Mouse (Mus musculus) CH12.LX (cell line): ENCODE measurements around the gene Cpz. TPM values are rescaled to one million over a fixed set of nuclear protein-coding genes. Genes with fewer than 3 reads are reported as not detected.

Experiments
- DNase-seq: peaks from one replicate; pipeline ENCODE4 v3.0.0-alpha.2; 2013; ENCODE audit errors: extremely low read depth
- H3K27ac ChIP-seq: 2 replicates; pipeline ENCODE4 v1.5.1; 2012; ENCODE audit warnings: low read depth, mild to moderate bottlenecking, control low read depth, moderate library complexity; ENCODE audit not compliant: insufficient read depth
- H3K27me3 ChIP-seq: replicated peaks from 2 replicates; pipeline ENCODE3; 2012; ENCODE audit warnings: inconsistent platforms
- H3K36me3 ChIP-seq, 2 experiments: replicated peaks in 1 of 2; 2 replicates each; pipeline versions ENCODE3 to v1.6.1; 2012; ENCODE audit warnings: inconsistent platforms in 1 of 2, low read length in 1 of 2, mild to moderate bottlenecking in 1 of 2, mixed read lengths in 1 of 2, moderate library complexity in 1 of 2; ENCODE audit not compliant: control insufficient read depth in 1 of 2, insufficient read depth in 1 of 2
- H3K4me1 ChIP-seq, 2 experiments: 2 replicates each; pipeline ENCODE4 v1.6.1; 2012; ENCODE audit warnings: inconsistent platforms in 1 of 2, moderate library complexity in 1 of 2; ENCODE audit not compliant: insufficient read depth in 2 of 2, control insufficient read depth in 1 of 2
- H3K4me2 ChIP-seq: 2 replicates; pipeline ENCODE4 v1.6.1; 2012; ENCODE audit warnings: low read depth, mild to moderate bottlenecking, control low read depth; ENCODE audit not compliant: poor library complexity, insufficient read depth, severe bottlenecking
- H3K4me3 ChIP-seq, 3 experiments: fragments of 150-350 bp in 1 of 3; sonication (generic) in 1 of 3; replicated peaks in 1 of 3; 2 replicates each; pipeline versions ENCODE3 to v1.5.1; 2011 to 2012; ENCODE audit warnings: low read depth in 2 of 3, low read length in 2 of 3, mild to moderate bottlenecking in 2 of 3, moderate library complexity in 2 of 3, control low read depth in 1 of 3, improper control_type of control experiment in 1 of 3, inconsistent platforms in 1 of 3, mixed read lengths in 1 of 3; ENCODE audit not compliant: poor library complexity in 1 of 3
- H3K79me2 ChIP-seq: replicated peaks from 2 replicates; pipeline ENCODE4 v1.6.1; 2012; ENCODE audit warnings: mild to moderate bottlenecking, moderate library complexity; ENCODE audit not compliant: control insufficient read depth, poor library complexity, insufficient read depth, severe bottlenecking; ENCODE audit errors: extremely low read depth
- H3K9ac ChIP-seq: 2 replicates; pipeline ENCODE4 v1.6.1; 2012; ENCODE audit warnings: low read depth, mild to moderate bottlenecking, control low read depth, moderate library complexity; ENCODE audit not compliant: insufficient read depth
- H3K9me3 ChIP-seq: replicated peaks from 2 replicates; pipeline ENCODE3; 2012; ENCODE audit warnings: low read length, inconsistent platforms, mixed read lengths
- BHLHE40 ChIP-seq: IDR thresholded peaks from 2 replicates; pipeline ENCODE4 v1.6.1; 2011; ENCODE audit warnings: mild to moderate bottlenecking, low read depth, low read length, improper control_type of control experiment
- CHD1 ChIP-seq: IDR thresholded peaks from 2 replicates; pipeline ENCODE4 v1.6.1; 2012; ENCODE audit warnings: low read depth, low read length, improper control_type of control experiment, inconsistent platforms
- CHD2 ChIP-seq: IDR thresholded peaks from 2 replicates; pipeline ENCODE4 v1.6.1; 2011; ENCODE audit warnings: low read length, improper control_type of control experiment
- CTCF ChIP-seq, 2 experiments: IDR thresholded peaks in 1 of 2; conservative IDR thresholded peaks in 1 of 2; 2 replicates each; pipeline ENCODE4 v1.5.1; 2011 to 2012; ENCODE audit warnings: low read depth in 2 of 2, low read length in 2 of 2, improper control_type of control experiment in 1 of 2, inconsistent platforms in 1 of 2, mild to moderate bottlenecking in 1 of 2, moderate library complexity in 1 of 2
- ELF1 ChIP-seq: IDR thresholded peaks from 2 replicates; pipeline ENCODE4 v1.6.1; 2014; ENCODE audit warnings: low read depth, mild to moderate bottlenecking, inconsistent platforms, low read length, improper control_type of control experiment
- ETS1 ChIP-seq: conservative IDR thresholded peaks from 2 replicates; pipeline ENCODE4 v1.6.1; 2012; ENCODE audit warnings: low read depth, mild to moderate bottlenecking, inconsistent platforms, low read length, improper control_type of control experiment, moderate library complexity
- GABPA ChIP-seq: IDR thresholded peaks from 2 replicates; pipeline ENCODE4 v1.6.1; 2012; ENCODE audit warnings: low read depth, low read length, improper control_type of control experiment, inconsistent platforms; ENCODE audit not compliant: insufficient replicate concordance
- IRF4 ChIP-seq: IDR thresholded peaks from 2 replicates; pipeline ENCODE4 v1.6.1; 2014; ENCODE audit warnings: low read depth, mild to moderate bottlenecking, inconsistent platforms, low read length, improper control_type of control experiment
- JUN ChIP-seq: IDR thresholded peaks from 2 replicates; pipeline ENCODE4 v1.6.1; 2011; ENCODE audit warnings: low read depth, mild to moderate bottlenecking, low read length, improper control_type of control experiment, moderate library complexity; ENCODE audit not compliant: insufficient read depth
- JUND ChIP-seq: conservative IDR thresholded peaks from 2 replicates; pipeline ENCODE4 v1.6.1; 2011; ENCODE audit warnings: low read depth, low read length, improper control_type of control experiment
- KAT2A ChIP-seq: IDR thresholded peaks from 2 replicates; pipeline ENCODE4 v1.6.1; 2012; ENCODE audit warnings: low read length, improper control_type of control experiment, inconsistent platforms; ENCODE audit not compliant: insufficient replicate concordance
- MEF2A ChIP-seq: IDR thresholded peaks from 2 replicates; pipeline ENCODE4 v1.6.1; 2014; ENCODE audit warnings: low read depth, mild to moderate bottlenecking, inconsistent platforms, low read length, improper control_type of control experiment, borderline replicate concordance
- MYC ChIP-seq: IDR thresholded peaks from 2 replicates; pipeline ENCODE4 v1.6.1; 2011; ENCODE audit warnings: low read depth, mild to moderate bottlenecking, improper control_type of control experiment, low read length
- NELFE ChIP-seq: IDR thresholded peaks from 2 replicates; pipeline ENCODE4 v1.6.1; 2011; ENCODE audit warnings: low read depth, low read length, improper control_type of control experiment
- NRF1 ChIP-seq: IDR thresholded peaks from 2 replicates; pipeline ENCODE4 v1.6.1; 2014; ENCODE audit warnings: low read depth, mild to moderate bottlenecking, inconsistent platforms, low read length, improper control_type of control experiment, moderate library complexity
- PAX5 ChIP-seq: IDR thresholded peaks from 2 replicates; pipeline ENCODE4 v1.6.1; 2012; ENCODE audit warnings: low read length, inconsistent platforms, mixed read lengths
- POLR2A ChIP-seq: IDR thresholded peaks from 2 replicates; pipeline ENCODE4 v1.6.1; 2011; ENCODE audit warnings: low read depth, mild to moderate bottlenecking, improper control_type of control experiment, low read length
- POLR2AphosphoS2 ChIP-seq: IDR thresholded peaks from 2 replicates; pipeline ENCODE4 v1.6.1; 2011; ENCODE audit warnings: low read depth, low read length, improper control_type of control experiment
- RAD21 ChIP-seq: IDR thresholded peaks from 2 replicates; pipeline ENCODE4 v1.6.1; 2011; ENCODE audit warnings: low read depth, mild to moderate bottlenecking, low read length, improper control_type of control experiment, moderate library complexity
- RCOR1 ChIP-seq: conservative IDR thresholded peaks from 2 replicates; pipeline ENCODE4 v1.6.1; 2012; ENCODE audit warnings: low read depth, mild to moderate bottlenecking, inconsistent platforms, low read length, improper control_type of control experiment
- SIN3A ChIP-seq: IDR thresholded peaks from 2 replicates; pipeline ENCODE4 v1.6.1; 2012; ENCODE audit warnings: low read length, improper control_type of control experiment, inconsistent platforms
- SMC3 ChIP-seq: IDR thresholded peaks from 2 replicates; pipeline ENCODE4 v1.6.1; 2011; ENCODE audit warnings: low read depth, low read length, improper control_type of control experiment
- TCF12 ChIP-seq: IDR thresholded peaks from 2 replicates; pipeline ENCODE4 v1.6.1; 2014; ENCODE audit warnings: low read depth, mild to moderate bottlenecking, inconsistent platforms, low read length, improper control_type of control experiment
- UBTF ChIP-seq: IDR thresholded peaks from 2 replicates; pipeline ENCODE4 v1.6.1; 2012; ENCODE audit warnings: low read depth, mild to moderate bottlenecking, inconsistent platforms, low read length, improper control_type of control experiment, moderate library complexity
- USF1 ChIP-seq: IDR thresholded peaks from 2 replicates; pipeline ENCODE4 v1.6.1; 2014; ENCODE audit warnings: low read depth, mild to moderate bottlenecking, inconsistent platforms, low read length, improper control_type of control experiment
- ZC3H11A ChIP-seq: IDR thresholded peaks from 2 replicates; pipeline ENCODE4 v1.6.1; 2012; ENCODE audit warnings: low read depth, mild to moderate bottlenecking, inconsistent platforms, low read length, improper control_type of control experiment
- ZKSCAN1 ChIP-seq: IDR thresholded peaks from 2 replicates; pipeline ENCODE4 v1.6.1; 2012; ENCODE audit warnings: low read depth, inconsistent platforms, low read length, improper control_type of control experiment, borderline replicate concordance
- ZMIZ1 ChIP-seq: IDR thresholded peaks from 2 replicates; pipeline ENCODE4 v1.6.1; 2012; ENCODE audit warnings: low read depth, mild to moderate bottlenecking, inconsistent platforms, low read length, improper control_type of control experiment
- dilution Hi-C: fragments of 300-500 bp; cut with MboI; formaldehyde crosslinking; loops from 2 replicates; pipeline ENCODE4 v1.14.3; 2020; ENCODE audit warnings: low sequenced_read_pairs; ENCODE audit not compliant: extremely low pct_unique_long_range_greater_than_20kb, extremely low pct_ligation_motif_present
- in situ Hi-C: fragments of 300-500 bp; cut with MboI; formaldehyde crosslinking; loops from 3 replicates; pipeline ENCODE4 v1.14.3; 2019; ENCODE audit warnings: low sequenced_read_pairs, low pct_ligation_motif_present, low pct_unique_long_range_greater_than_20kb, mixed read lengths
- polyA plus RNA-seq: library from polyadenylated mRNA; unstranded; fragments of >175 nt; gene quantifications from 2 replicates; pipeline ENCODE4 v1.2.1, GENCODE M21; 2012; ENCODE audit warnings: low read depth; ENCODE audit not compliant: insufficient read length
- total RNA-seq, 2 experiments: library from RNA; depleted of rRNA; stranded (reverse); fragments of 300-350 nt in 1 of 2; fragments of >200 nt in 1 of 2; gene quantifications; 2 replicates each; pipeline ENCODE4 v1.2.3; 2012 to 2014

Gene Cpz
- total and polyA plus RNA-seq, 3 experiments, result not detected

GRCm38 (mm10) chr5:35531586-35531985 lies 6.1 kb upstream of the Cpz start:
- no peaks in the 10 kb centered on the region for H3K36me3 ChIP-seq
- peaks cover 6% of the 10 kb centered on the region for H3K9me3 ChIP-seq
- no peak overlapping the region for H3K27ac ChIP-seq
- no peak overlapping the region for H3K4me2 ChIP-seq
- H3K4me3 ChIP-seq, result no peak overlapping the region
- H3K27me3 ChIP-seq, result peaks cover 52% of the 10 kb centered on the region
- peak; percentile 12 for DNase-seq
- dilution Hi-C loops (no loop called here), in situ Hi-C loops (no loop called here)
- H3K4me1 ChIP-seq, result no peaks in the 10 kb centered on the region; a peak in 1 of 4 replicates
- TF ChIP-seq RAD21, result no peak
- no peaks in the 10 kb centered on the region for H3K79me2 ChIP-seq
- H3K9ac ChIP-seq, result no peak overlapping the region

- H3K4me3 ChIP-seq, result no peak overlapping the region
- no peak overlapping the region for H3K9ac ChIP-seq
- no peak overlapping the region for H3K4me2 ChIP-seq
- DNase-seq, result peak; percentile 60
- H3K79me2 ChIP-seq, result no peaks in the 10 kb centered on the region
- dilution Hi-C loops (no loop called here), in situ Hi-C loops (no loop called here)
- no peaks in the 10 kb centered on the region; a peak in 1 of 4 replicates for H3K4me1 ChIP-seq
- peaks cover 53% of the 10 kb centered on the region for H3K27me3 ChIP-seq
- TF ChIP-seq ETS1 (no peak), PAX5 (no peak), JUND (no peak), RAD21 (peak; percentile 36), SIN3A (no peak), ZC3H11A (no peak), ZMIZ1 (no peak), CHD1 (no peak), SMC3 (peak; percentile 39), RCOR1 (no peak), POLR2AphosphoS2 (no peak), KAT2A (no peak), ELF1 (no peak), USF1 (no peak), POLR2A (no peak), IRF4 (peak; percentile 48; the same call in 1 of the 2 replicates), TCF12 (no peak), ZKSCAN1 (no peak), CHD2 (no peak), NRF1 (no peak), BHLHE40 (no peak), MEF2A (no peak), MYC (no peak), JUN (no peak), UBTF (no peak), GABPA (no peak), CTCF (conservative IDR thresholded peaks at IDR 0.05 in 1 of 2, IDR thresholded peaks at IDR 0.05 in 1 of 2; ENCODE audit: low read depth in 2 of 2, low read length in 2 of 2) (peak; percentile 63 to 75), NELFE (no peak)
- no peaks in the 10 kb centered on the region for H3K9me3 ChIP-seq
- H3K27ac ChIP-seq, result no peak overlapping the region
- no peaks in the 10 kb centered on the region for H3K36me3 ChIP-seq
These were observed 4.9 kb upstream of the Cpz start for GRCm38 (mm10) chr5:35530442-35530841.
